ENCODE assay signal across 22 mouse cellular contexts in genomic region chr8:111155721-111156436, GRCm38 (mm10).
DNase-seq lines count a peak whose midpoint lies in the region; ATAC-seq and TF ChIP-seq lines count a peak whose summit lies in the region.
"Had no signal": no experiment of that assay in that cellular context is flagged by ENCODE, and none has a peak within 500 bp of the region (broad histone marks: within the 10 kb centered on the region; RNA-seq: fewer than 3 reads in every experiment).

No protein-coding gene starts in this region.

- TF ChIP-seq EP300 in CH12.LX (IDR thresholded peaks at IDR 0.05; ENCODE audit: low read length), result peak; percentile 10; the same call in 1 of the 2 replicates

- peak overlapping the region; percentile 15; the same call in 1 of the 2 replicates for H3K27ac ChIP-seq in intestine, postnatal 0 days (ENCODE audit: low read depth, low read length)
- H3K27ac ChIP-seq in intestine, embryonic 15.5 days, result no peak overlapping the region
- peak overlapping the region; percentile 61; the same call in 1 of the 2 replicates for H3K27ac ChIP-seq in CH12.LX (ENCODE audit: insufficient read depth, low read depth)
- H3K27ac ChIP-seq: embryonic facial prominence, embryonic 10.5 days; embryonic facial prominence, embryonic 12.5 days; forebrain, embryonic 13.5 days; forebrain, embryonic 15.5 days had no signal

- no peak for TF ChIP-seq POLR2A in CH12.LX (IDR thresholded peaks at IDR 0.05; ENCODE audit: low read depth, low read length)

- dilution Hi-C loops in CH12.LX (cut with MboI; ENCODE audit: extremely low pct_ligation_motif_present, extremely low pct_unique_long_range_greater_than_20kb, low sequenced_read_pairs), result no loop called here

- DNase-seq in kidney, postnatal 10 days, result peak; percentile 15
- no peak for DNase-seq in kidney, postnatal 14 days
- DNase-seq in CH12.LX (ENCODE audit: extremely low read depth), result peak; percentile 81
- no peak for DNase-seq in urinary bladder, postnatal 36 days (ENCODE audit: low spot score in 2 of 2)
- DNase-seq in thymus, postnatal 36 days, result no peak
- DNase-seq: adrenal gland, adult 2 months; adrenal gland, postnatal 10 days; adrenal gland, postnatal 25 days; B cell, adult 2 months; cerebellum, adult 11-12 months; cerebellum, adult 2 months; cerebellum, adult 9-10 months; cerebellum, postnatal 10 days; cerebellum, postnatal 25 days; forebrain, postnatal 0 days had no signal

- no peak for ATAC-seq in intestine, postnatal 0 days
- no peak for ATAC-seq in intestine, embryonic 15.5 days
- ATAC-seq: CD4-positive, CD25-positive, alpha-beta regulatory T cell, adult 4 months; forebrain, embryonic 13.5 days; forebrain, embryonic 15.5 days; forebrain, postnatal 0 days had no signal

- no peaks in the 10 kb centered on the region for H3K27me3 ChIP-seq in intestine, postnatal 0 days (replicated peaks; ENCODE audit: control insufficient read depth, insufficient read depth, low read length)
- no peaks in the 10 kb centered on the region for H3K27me3 ChIP-seq in intestine, embryonic 15.5 days (replicated peaks)
- no peaks in the 10 kb centered on the region for H3K27me3 ChIP-seq in CH12.LX (replicated peaks)
- H3K27me3 ChIP-seq: embryonic facial prominence, embryonic 12.5 days; forebrain, embryonic 13.5 days; forebrain, embryonic 15.5 days had no signal

- H3K9ac ChIP-seq in intestine, postnatal 0 days (ENCODE audit: low read depth, low read length), result no peak overlapping the region
- H3K9ac ChIP-seq in intestine, embryonic 15.5 days, result no peak overlapping the region
- H3K9ac ChIP-seq in CH12.LX (ENCODE audit: insufficient read depth, low read depth), result no peak overlapping the region; the same call in 1 of the 2 replicates
- H3K9ac ChIP-seq: embryonic facial prominence, embryonic 12.5 days; forebrain, embryonic 13.5 days; forebrain, embryonic 15.5 days; forebrain, postnatal 0 days had no signal

- H3K4me2 ChIP-seq in intestine, postnatal 0 days (replicated peaks; ENCODE audit: low read depth), result no peak overlapping the region
- no peak overlapping the region for H3K4me2 ChIP-seq in intestine, embryonic 15.5 days (replicated peaks)
- peak overlapping the region; percentile 79 for H3K4me2 ChIP-seq in CH12.LX (ENCODE audit: insufficient read depth, low read depth, poor library complexity, severe bottlenecking)
- H3K4me2 ChIP-seq: embryonic facial prominence, embryonic 12.5 days; forebrain, embryonic 13.5 days; forebrain, embryonic 15.5 days had no signal

- no peaks in the 10 kb centered on the region for H3K9me3 ChIP-seq in intestine, postnatal 0 days (ENCODE audit: control insufficient read depth)
- H3K9me3 ChIP-seq in intestine, embryonic 15.5 days, result no peaks in the 10 kb centered on the region
- no peaks in the 10 kb centered on the region for H3K9me3 ChIP-seq in CH12.LX (replicated peaks; ENCODE audit: low read length)
- H3K9me3 ChIP-seq: embryonic facial prominence, embryonic 10.5 days; embryonic facial prominence, embryonic 12.5 days; forebrain, embryonic 13.5 days; forebrain, embryonic 15.5 days had no signal

- H3K4me3 ChIP-seq in intestine, postnatal 0 days (ENCODE audit: low read depth, low read length), result no peak overlapping the region
- no peak overlapping the region for H3K4me3 ChIP-seq in intestine, embryonic 15.5 days (replicated peaks)
- no peak overlapping the region for H3K4me3 ChIP-seq in CH12.LX (replicated peaks in 1 of 3; ENCODE audit: low read depth in 2 of 3, low read length in 2 of 3, poor library complexity in 1 of 3)
- H3K4me3 ChIP-seq: embryonic facial prominence, embryonic 10.5 days; embryonic facial prominence, embryonic 12.5 days; forebrain, embryonic 13.5 days; forebrain, embryonic 15.5 days had no signal

- TF ChIP-seq RAD21 in CH12.LX (IDR thresholded peaks at IDR 0.05; ENCODE audit: low read depth, low read length), result no peak

- H3K36me3 ChIP-seq in intestine, postnatal 0 days (ENCODE audit: control insufficient read depth, insufficient read depth), result peaks cover 78% of the 10 kb centered on the region
- H3K36me3 ChIP-seq in intestine, embryonic 15.5 days, result peaks cover 25% of the 10 kb centered on the region
- H3K36me3 ChIP-seq in CH12.LX (replicated peaks in 1 of 2; ENCODE audit: control insufficient read depth in 1 of 2, insufficient read depth in 1 of 2, low read length in 1 of 2), result peaks cover 37 to 74% of the 10 kb centered on the region in 2 experiments

- H3K79me2 ChIP-seq in CH12.LX (replicated peaks; ENCODE audit: control insufficient read depth, extremely low read depth, insufficient read depth, poor library complexity, severe bottlenecking), result no peaks in the 10 kb centered on the region

- in situ Hi-C loops in CH12.LX (cut with MboI; ENCODE audit: low pct_ligation_motif_present, low pct_unique_long_range_greater_than_20kb, low sequenced_read_pairs), result no loop called here

- no peaks in the 10 kb centered on the region for H3K4me1 ChIP-seq in intestine, postnatal 0 days (replicated peaks; ENCODE audit: control insufficient read depth, insufficient read depth, low read length)
- no peaks in the 10 kb centered on the region for H3K4me1 ChIP-seq in intestine, embryonic 15.5 days (replicated peaks)
- peaks cover 8 to 36% of the 10 kb centered on the region in 2 experiments for H3K4me1 ChIP-seq in CH12.LX (ENCODE audit: control insufficient read depth in 1 of 2, insufficient read depth in 2 of 2)
- H3K4me1 ChIP-seq: embryonic facial prominence, embryonic 10.5 days; embryonic facial prominence, embryonic 12.5 days; forebrain, embryonic 13.5 days; forebrain, embryonic 15.5 days had no signal

- 91% methylated on average over 8 of the region's 8 CpGs for WGBS in intestine, postnatal 0 days
- WGBS in intestine, embryonic 15.5 days, result 85% methylated on average over 8 of the region's 8 CpGs

- TF ChIP-seq CTCF in intestine, postnatal 0 days (IDR thresholded peaks at IDR 0.05; ENCODE audit: low read depth), result no peak
- TF ChIP-seq CTCF in CH12.LX (conservative IDR thresholded peaks at IDR 0.05 in 1 of 2, IDR thresholded peaks at IDR 0.05 in 1 of 2; ENCODE audit: low read depth in 2 of 2, low read length in 2 of 2), result no peak

TF ChIP-seq in CH12.LX, 34 proteins besides CTCF, POLR2A, EP300 and RAD21:
- TF ChIP-seq JUND (conservative IDR thresholded peaks at IDR 0.05; ENCODE audit: low read depth, low read length) (no peak), MAX (IDR thresholded peaks at IDR 0.05; ENCODE audit: low read length) (peak; percentile 57; the same call in 1 of the 2 replicates), NRF1 (IDR thresholded peaks at IDR 0.05; ENCODE audit: low read depth, low read length) (no peak), RCOR1 (conservative IDR thresholded peaks at IDR 0.05; ENCODE audit: low read depth, low read length) (no peak), ETS1 (conservative IDR thresholded peaks at IDR 0.05; ENCODE audit: low read depth, low read length) (peak; percentile 76), MYC (IDR thresholded peaks at IDR 0.05; ENCODE audit: low read depth, low read length) (peak; percentile 46; the same call in 1 of the 2 replicates), SIN3A (IDR thresholded peaks at IDR 0.05; ENCODE audit: low read length) (peak; percentile 45; the same call in 1 of the 2 replicates), UBTF (IDR thresholded peaks at IDR 0.05; ENCODE audit: low read depth, low read length) (no peak), BHLHE40 (IDR thresholded peaks at IDR 0.05; ENCODE audit: low read depth, low read length) (peak; percentile 82), MEF2A (IDR thresholded peaks at IDR 0.05; ENCODE audit: borderline replicate concordance, low read depth, low read length) (peak; percentile 22; the same call in 1 of the 2 replicates), MXI1 (IDR thresholded peaks at IDR 0.05; ENCODE audit: low read depth, low read length) (peak; percentile 81; the same call in 1 of the 2 replicates), POLR2AphosphoS2 (IDR thresholded peaks at IDR 0.05; ENCODE audit: low read depth, low read length) (no peak), TBP (conservative IDR thresholded peaks at IDR 0.05; ENCODE audit: low read depth, low read length) (no peak), IRF4 (IDR thresholded peaks at IDR 0.05; ENCODE audit: low read depth, low read length) (peak; percentile 14; the same call in 1 of the 2 replicates)

Comparison
In these comparisons a context has a peak if more than half of its experiments do, and no peak if none do; other contexts are left out.
1. DNase-seq: peak in kidney, postnatal 10 days (single experiment) and CH12.LX (single experiment); none in kidney, postnatal 14 days (single experiment), urinary bladder, postnatal 36 days (0 of 2) and thymus, postnatal 36 days (0 of 2).